In the genomic region with DNA sequence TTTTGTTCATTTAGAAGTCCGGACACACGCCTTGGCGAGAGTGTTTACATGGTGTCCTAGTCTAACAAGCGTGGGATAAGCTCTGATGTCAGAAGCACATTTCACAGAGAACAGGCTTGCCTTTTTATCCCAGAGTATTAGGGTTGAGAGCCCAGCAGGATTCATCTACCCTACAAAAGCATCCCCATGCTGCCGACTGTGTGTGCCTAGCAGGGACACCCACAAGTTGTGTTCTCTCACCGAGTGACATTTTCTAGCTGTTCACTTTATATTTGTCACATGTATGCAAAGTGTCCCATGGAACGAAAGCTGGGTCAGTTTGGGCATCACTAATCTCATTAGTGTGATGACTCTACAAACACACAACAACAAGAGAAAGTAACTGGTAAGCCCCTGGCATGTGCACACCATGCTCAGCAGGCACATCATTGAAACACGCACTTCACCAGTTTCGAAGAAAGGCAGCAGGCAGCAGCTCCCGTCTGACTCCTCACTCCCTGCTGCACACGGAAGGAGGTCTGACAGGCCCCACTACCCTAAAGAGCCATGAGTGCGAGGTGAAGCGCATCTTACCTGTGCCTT, we compare ENCODE assay signal across 23 mouse cellular contexts.
"Had no signal": no experiment of that assay in that cellular context is flagged by ENCODE, and none has a peak within 500 bp of the region (broad histone marks: within the 10 kb centered on the region; RNA-seq: fewer than 3 reads in every experiment).

No protein-coding gene starts in this region.

- H3K4me1 ChIP-seq: heart, embryonic 10.5 days; heart, embryonic 12.5 days; hindbrain, embryonic 10.5 days; hindbrain, embryonic 12.5 days; limb, embryonic 12.5 days had no signal

- H3K4me2 ChIP-seq: heart, embryonic 12.5 days; hindbrain, embryonic 12.5 days; hindbrain, embryonic 14.5 days; limb, embryonic 12.5 days had no signal

- H3K4me3 ChIP-seq: gastrocnemius, adult 2 months; heart, embryonic 10.5 days; heart, embryonic 12.5 days; hindbrain, embryonic 10.5 days; hindbrain, embryonic 12.5 days; layer of hippocampus, adult 2 months; left cerebral cortex, adult 2 months; limb, embryonic 10.5 days; limb, embryonic 12.5 days had no signal

- H3K36me3 ChIP-seq: heart, embryonic 10.5 days; heart, embryonic 12.5 days; hindbrain, embryonic 10.5 days; hindbrain, embryonic 12.5 days; limb, embryonic 10.5 days; limb, embryonic 12.5 days had no signal

- H3K9me3 ChIP-seq: heart, embryonic 10.5 days; heart, embryonic 12.5 days; hindbrain, embryonic 10.5 days; hindbrain, embryonic 12.5 days; limb, embryonic 10.5 days; limb, embryonic 12.5 days had no signal

- DNase-seq: gastrocnemius, adult 2 months; gastrocnemius, postnatal 10 days; gastrocnemius, postnatal 25 days; heart, adult 18-20 months; heart, postnatal 10 days; heart, postnatal 4 days; kidney, adult 18-20 months; kidney, adult 8-10 months; kidney, postnatal 10 days; kidney, postnatal 25 days; kidney, postnatal 4 days had no signal

- H3K27me3 ChIP-seq: heart, embryonic 12.5 days; hindbrain, embryonic 12.5 days; limb, embryonic 12.5 days had no signal

- ATAC-seq: hindbrain, embryonic 16.5 days; inflammation-experienced regulatory T-cells, adult 6 months; intestine, postnatal 0 days had no signal

- H3K27ac ChIP-seq: gastrocnemius, adult 2 months; heart, embryonic 10.5 days; hindbrain, embryonic 10.5 days; hindbrain, embryonic 12.5 days; hindbrain, embryonic 14.5 days; layer of hippocampus, adult 2 months; left cerebral cortex, adult 2 months; limb, embryonic 10.5 days; limb, embryonic 12.5 days had no signal

- H3K9ac ChIP-seq: heart, embryonic 12.5 days; hindbrain, embryonic 12.5 days; hindbrain, embryonic 14.5 days; limb, embryonic 12.5 days had no signal
